Mouse (Mus musculus): ENCODE data around the gene Zbtb8os.
"Not testable (repeated sequence)": the region's sequence is repeated elsewhere in the genome, so short reads cannot be mapped to it uniquely, and the experiment has no call there.

Gene Zbtb8os

DNA sequence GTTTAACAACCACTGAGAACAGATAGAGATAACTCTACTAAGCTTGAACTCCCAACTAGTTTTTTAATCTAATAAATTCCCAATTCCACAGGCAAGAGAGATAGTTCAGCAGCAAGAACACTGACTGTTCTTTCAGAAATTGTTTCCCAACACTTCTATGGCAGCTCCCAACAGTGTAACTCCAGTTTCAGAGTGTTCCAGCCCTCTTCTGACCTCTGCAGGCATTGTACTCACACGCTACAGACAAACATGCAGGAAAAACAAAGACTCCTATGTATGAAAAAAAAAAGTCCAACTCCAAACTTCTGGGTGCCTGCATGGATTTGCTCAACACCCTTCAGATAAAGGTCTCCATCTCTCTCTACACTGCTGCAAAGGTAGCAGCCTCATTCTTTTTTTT, 2.6 kb upstream of the Zbtb8os start:
- no peak for DNase-seq (ENCODE audit: low spot score)

DNA sequence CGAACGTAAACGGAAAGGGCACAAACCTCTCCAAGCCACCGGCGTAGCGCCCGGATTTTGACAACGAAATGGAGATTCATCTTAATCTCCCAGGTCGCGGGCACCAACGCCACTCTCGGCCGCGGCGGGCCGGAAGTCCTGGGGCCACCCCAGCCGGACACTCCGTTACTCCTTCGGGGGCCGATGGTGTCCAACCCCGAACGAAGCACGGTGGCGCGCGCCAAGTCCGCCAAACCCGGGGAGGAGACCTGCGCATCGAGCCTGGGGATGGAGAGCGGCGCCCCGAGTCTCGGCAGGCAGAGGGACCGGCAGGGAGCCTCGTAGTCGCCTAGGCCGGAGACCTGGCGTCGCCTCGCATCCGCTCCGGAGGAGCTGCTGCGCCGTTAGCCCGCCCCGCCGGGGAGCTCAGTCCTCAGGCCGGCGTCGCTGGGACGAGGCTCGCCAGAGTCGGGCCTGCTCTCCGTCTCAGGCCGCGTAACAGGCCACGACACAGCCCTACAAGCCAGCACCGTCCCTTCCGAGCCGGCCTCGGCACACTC, 749 bp upstream of the Zbtb8os start:
- no peak for DNase-seq (ENCODE audit: low spot score)

GRCm38 (mm10) chr4:129336291-129336690, 796 bp downstream of the Zbtb8os start:
- no peak for DNase-seq (ENCODE audit: low spot score)

- no peak for DNase-seq (ENCODE audit: low spot score)
Observed at GRCm38 (mm10) chr4:129339743-129340142, 4.2 kb downstream of the Zbtb8os start.

GRCm38 (mm10) chr4:129341888-129342287, 6.4 kb downstream of the Zbtb8os start:
- DNase-seq (ENCODE audit: low spot score) = no peak

- DNase-seq (ENCODE audit: low spot score) = no peak
Observed at GRCm38 (mm10) chr4:129342705-129343104, 7.2 kb downstream of the Zbtb8os start.

- DNase-seq (ENCODE audit: low spot score) = no peak
Observed at GRCm38 (mm10) chr4:129346481-129347154, 11.1 kb downstream of the Zbtb8os start.

DNA sequence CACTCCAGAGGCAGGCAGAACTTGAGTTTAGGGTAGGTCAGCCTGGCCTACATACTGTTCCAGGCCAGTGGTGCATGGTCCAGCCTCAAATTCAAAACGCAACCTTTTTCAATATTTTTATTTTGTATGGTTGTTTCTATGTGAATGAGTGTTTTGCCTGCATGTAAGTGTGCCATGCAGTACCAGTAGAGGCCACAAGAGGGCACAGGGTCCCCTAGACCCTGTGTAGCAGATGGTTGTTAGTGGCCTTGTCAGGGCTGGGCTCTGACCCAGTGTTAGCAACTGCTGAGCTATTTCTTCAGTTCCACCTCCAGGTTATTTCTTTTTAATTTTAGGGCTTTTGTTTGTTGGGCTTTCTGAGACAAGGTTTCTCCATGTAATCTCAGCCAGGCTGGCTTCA, 15.1 kb downstream of the Zbtb8os start:
- peak; percentile 23 for DNase-seq (ENCODE audit: low spot score)

- no peak for DNase-seq (ENCODE audit: low spot score)
Observed at GRCm38 (mm10) chr4:129351111-129351510, 15.6 kb downstream of the Zbtb8os start.

DNA sequence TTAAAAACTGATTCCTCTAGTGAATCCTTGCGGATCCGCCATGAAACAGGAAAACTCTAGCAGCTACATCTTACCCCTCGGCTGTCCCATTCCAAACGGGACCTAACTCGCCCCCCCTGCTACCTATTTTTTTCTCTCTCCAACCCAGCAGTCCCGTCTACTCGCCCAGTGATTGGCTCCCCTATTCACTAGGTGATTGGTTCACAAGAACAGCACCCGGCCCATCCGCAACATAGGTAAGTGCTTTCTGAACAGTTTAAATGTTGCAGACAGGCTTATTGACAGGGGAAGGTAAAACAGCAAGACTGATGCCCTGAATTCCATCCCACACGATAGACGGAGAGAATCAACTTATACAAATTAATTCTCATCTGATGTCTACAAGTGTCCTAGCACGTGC, 17.7 kb downstream of the Zbtb8os start:
- no peak for DNase-seq (ENCODE audit: low spot score)

GRCm38 (mm10) chr4:129354236-129354635, 18.7 kb downstream of the Zbtb8os start:
- DNase-seq (ENCODE audit: low spot score) = no peak

DNA sequence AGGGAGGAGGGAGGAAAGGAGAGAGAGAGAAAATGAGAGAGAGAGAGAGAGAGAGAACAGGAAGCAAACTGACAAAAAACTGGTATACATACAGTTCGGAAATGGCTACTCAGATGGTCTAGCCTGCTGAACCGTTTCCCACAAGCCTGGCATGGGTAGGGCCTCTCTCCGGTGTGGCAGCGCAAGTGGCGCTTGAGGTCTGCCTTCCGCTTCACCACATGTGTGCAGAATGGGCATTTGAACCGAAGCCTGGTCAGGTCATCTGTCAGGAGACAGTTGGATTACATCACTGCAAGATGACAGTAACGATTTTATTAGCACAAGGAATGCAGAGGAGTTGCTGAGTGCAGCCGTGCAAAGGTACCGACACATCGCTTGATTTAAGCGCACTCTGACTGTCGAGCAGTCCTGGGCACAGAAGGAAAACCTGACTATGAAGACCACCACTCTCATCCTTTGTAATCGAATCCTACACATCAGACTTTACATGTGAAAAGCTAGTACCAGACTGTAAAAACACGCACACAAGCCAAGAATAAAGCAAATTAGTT, 22.2 kb downstream of the Zbtb8os start:
- DNase-seq (ENCODE audit: low spot score) = no peak

DNA sequence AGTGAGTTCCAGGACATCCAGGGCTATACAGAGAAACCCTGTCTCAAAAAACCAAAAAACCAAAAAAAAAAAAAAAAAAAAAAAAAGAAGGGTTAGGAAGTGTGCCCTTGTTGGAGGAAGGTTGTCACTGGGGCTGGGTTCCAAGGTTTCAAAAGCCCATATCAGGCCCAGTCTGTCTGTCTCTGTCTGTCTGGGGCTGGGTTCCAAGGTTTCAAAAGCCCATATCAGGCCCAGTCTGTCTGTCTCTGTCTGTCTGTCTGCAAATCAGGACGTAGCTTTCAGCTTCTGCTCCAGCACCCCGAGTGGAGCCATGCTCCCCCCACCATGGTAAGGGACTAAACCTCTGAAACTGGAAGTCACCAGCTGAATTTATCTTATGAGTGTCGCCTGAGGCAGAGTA, 26.7 kb downstream of the Zbtb8os start:
- DNase-seq (ENCODE audit: low spot score) = not testable (repeated sequence)

DNA sequence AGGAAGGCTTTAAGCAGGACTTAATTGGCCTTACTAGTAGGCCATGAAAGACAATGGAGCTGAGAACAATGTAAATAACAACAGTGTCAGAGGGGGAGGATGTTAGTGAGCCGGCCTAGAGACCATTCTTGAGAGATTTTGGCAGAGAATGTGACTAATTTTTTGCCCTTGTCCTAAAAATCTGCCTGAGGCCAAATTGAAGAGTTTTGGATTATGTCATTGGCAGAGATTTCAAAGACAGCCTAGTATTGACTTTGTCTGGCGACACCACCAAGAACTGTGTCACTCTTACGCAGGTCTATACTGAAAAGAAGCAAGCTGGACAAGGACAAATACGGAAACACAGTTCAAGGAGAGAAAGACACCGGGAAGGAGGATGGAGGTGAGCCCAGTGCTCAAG, 27.3 kb downstream of the Zbtb8os start:
- DNase-seq (ENCODE audit: low spot score) = no peak

DNA sequence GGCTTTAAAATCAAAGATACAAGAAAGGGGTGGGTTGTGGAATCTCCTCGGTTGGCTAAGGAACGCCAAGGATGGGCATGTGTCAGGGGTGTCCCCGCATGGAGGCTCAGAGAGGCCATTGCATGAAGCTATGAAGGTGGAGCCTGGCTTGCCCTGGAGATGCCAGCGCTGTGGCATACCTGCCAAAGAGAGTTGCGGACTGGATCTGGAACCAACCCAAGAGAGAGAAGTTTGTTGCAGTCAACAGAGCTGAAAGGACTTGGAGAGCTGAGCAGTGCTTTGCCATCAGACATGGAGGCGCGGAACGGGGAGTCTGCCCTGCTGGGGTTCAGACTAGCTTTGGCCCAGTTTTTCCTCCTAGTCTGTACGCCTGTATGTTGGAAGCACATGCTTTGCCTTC, 28.0 kb downstream of the Zbtb8os start:
- DNase-seq (ENCODE audit: low spot score) = no peak

- DNase-seq (ENCODE audit: low spot score) = no peak
Observed at GRCm38 (mm10) chr4:129364379-129364778, 28.9 kb downstream of the Zbtb8os start.

DNA sequence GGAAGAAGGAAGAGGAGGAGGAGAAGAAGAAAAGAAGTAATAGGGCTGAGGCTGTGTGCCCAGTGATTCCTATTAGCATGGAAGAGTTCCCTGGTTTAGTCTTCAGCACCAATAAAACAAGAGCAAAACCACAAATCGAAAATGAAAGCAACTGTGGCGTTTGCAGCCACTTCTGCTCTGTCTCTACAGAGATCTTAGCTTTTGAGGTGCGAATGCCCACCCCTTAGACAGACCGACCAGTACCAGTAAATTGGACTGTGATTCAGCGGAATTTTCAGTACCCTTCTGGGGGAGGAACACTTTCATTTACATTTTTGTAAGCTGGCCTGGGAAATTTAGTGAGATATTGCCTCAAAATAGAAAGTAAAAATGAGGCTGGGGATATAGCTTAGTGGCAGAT, 29.7 kb downstream of the Zbtb8os start:
- no peak for DNase-seq (ENCODE audit: low spot score)

DNA sequence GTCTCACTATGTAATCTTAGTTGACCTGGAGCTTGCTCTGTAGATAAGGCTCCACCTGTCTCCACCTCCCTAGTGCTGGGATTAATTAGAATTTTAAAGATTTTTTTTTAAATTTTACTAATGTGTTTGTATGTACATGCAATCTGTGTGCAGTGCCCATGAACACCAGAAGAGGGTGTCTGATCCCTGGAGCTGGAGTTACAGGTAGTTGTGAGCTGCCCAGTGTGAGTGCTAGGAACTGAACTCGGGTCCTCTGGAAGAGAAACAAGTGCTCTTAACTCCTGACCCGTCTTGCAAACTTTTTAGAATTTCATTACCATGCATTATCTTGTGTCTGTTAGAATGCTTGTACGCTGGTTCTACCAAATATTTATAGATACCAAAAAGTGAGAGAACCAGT, 35.9 kb downstream of the Zbtb8os start:
- no peak for DNase-seq (ENCODE audit: low spot score)

GRCm38 (mm10) chr4:129373202-129373976, 37.9 kb downstream of the Zbtb8os start:
- DNase-seq (ENCODE audit: low spot score) = no peak

- DNase-seq (ENCODE audit: low spot score) = no peak
Observed at GRCm38 (mm10) chr4:129374219-129374755, 38.8 kb downstream of the Zbtb8os start.

- no peak for DNase-seq (ENCODE audit: low spot score)
Observed at GRCm38 (mm10) chr4:129375000-129375399, 39.5 kb downstream of the Zbtb8os start.

DNA sequence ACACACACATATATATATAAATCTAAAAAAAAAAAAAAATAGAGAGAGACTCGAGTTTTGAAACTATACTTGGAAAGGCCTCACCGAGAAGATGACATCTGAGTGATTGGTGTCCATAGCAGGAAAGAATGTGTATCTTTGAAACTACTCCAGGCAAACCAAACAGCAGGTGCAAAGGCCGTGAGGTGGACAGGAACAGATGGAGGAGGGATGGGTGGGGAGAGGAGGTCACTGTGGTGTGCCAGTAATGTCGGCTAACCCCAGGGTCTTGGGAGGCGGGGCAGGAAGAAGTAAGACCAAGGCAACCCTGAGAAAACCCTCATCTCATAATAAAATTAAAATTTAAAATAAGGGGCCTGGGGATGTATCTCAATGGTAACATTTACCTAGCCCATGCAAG, 40.3 kb downstream of the Zbtb8os start:
- no peak for DNase-seq (ENCODE audit: low spot score)
